Mouse (Mus musculus) ES-E14 (cell line): ENCODE results near the gene Dct. TPM values are rescaled to one million over a fixed set of nuclear protein-coding genes. Genes with fewer than 3 reads are reported as not detected.
A peak's percentile ranks its signal among the peaks of the same experiment; 100 is the strongest.

Source experiments
- DNase-seq: peaks from one replicate; pipeline ENCODE4 v3.0.0-alpha.2; 2013; ENCODE audit warnings: low read depth, low spot score
- H3K27ac ChIP-seq: 2 replicates; pipeline ENCODE4 v1.5.1; 2012; ENCODE audit warnings: low read depth, mild to moderate bottlenecking, low read length, moderate library complexity, mixed read lengths; ENCODE audit not compliant: poor library complexity, insufficient read depth, severe bottlenecking
- H3K36me3 ChIP-seq: 2 replicates; pipeline ENCODE4 v1.6.1; 2012; ENCODE audit warnings: mild to moderate bottlenecking, low read length, moderate library complexity, mixed read lengths; ENCODE audit not compliant: control insufficient read depth, poor library complexity, insufficient read depth, severe bottlenecking
- H3K4me1 ChIP-seq, 2 experiments: fragments of 150-350 bp in 1 of 2; sonication (generic) in 1 of 2; 2 replicates each; pipeline ENCODE4 v1.6.1; 2012; ENCODE audit warnings: low read length in 2 of 2, mild to moderate bottlenecking in 1 of 2, mixed read lengths in 1 of 2; ENCODE audit not compliant: control insufficient read depth in 2 of 2, insufficient read depth in 2 of 2, poor library complexity in 1 of 2
- H3K4me3 ChIP-seq, 2 experiments: fragments of 150-350 bp in 1 of 2; sonication (generic) in 1 of 2; 2 replicates each; pipeline ENCODE4 v1.5.1; 2012; ENCODE audit warnings: low read length in 2 of 2, low read depth in 1 of 2, mild to moderate bottlenecking in 1 of 2, mixed read lengths in 1 of 2; ENCODE audit not compliant: insufficient read depth in 1 of 2, poor library complexity in 1 of 2, severe bottlenecking in 1 of 2
- H3K9ac ChIP-seq: 2 replicates; pipeline ENCODE4 v1.6.1; 2012; ENCODE audit warnings: low read depth, mild to moderate bottlenecking, low read length, mixed read lengths; ENCODE audit not compliant: poor library complexity, insufficient read depth, severe bottlenecking
- H3K9me3 ChIP-seq: fragments of 150-350 bp; sonication (generic); 2 replicates; pipeline ENCODE4 v1.6.1; 2012; ENCODE audit warnings: low read depth, mild to moderate bottlenecking, low read length; ENCODE audit not compliant: control insufficient read depth, insufficient read depth
- CHD2 ChIP-seq: IDR thresholded peaks from 2 replicates; pipeline ENCODE4 v1.6.1; 2014; ENCODE audit warnings: mild to moderate bottlenecking, low read depth, low read length, inconsistent platforms
- HCFC1 ChIP-seq: IDR thresholded peaks from 2 replicates; pipeline ENCODE4 v1.6.1; 2012; ENCODE audit warnings: low read length, inconsistent platforms, borderline replicate concordance; ENCODE audit not compliant: insufficient read depth
- MAFK ChIP-seq: IDR thresholded peaks from 2 replicates; pipeline ENCODE4 v1.6.1; 2014; ENCODE audit warnings: mild to moderate bottlenecking, low read depth, low read length, inconsistent platforms; ENCODE audit not compliant: insufficient read depth
- ZC3H11A ChIP-seq: IDR thresholded peaks from 2 replicates; pipeline ENCODE4 v1.6.1; 2012; ENCODE audit warnings: low read depth, mild to moderate bottlenecking, inconsistent platforms, low read length, borderline replicate concordance
- ZNF384 ChIP-seq: IDR thresholded peaks from 2 replicates; pipeline ENCODE4 v1.6.1; 2012; ENCODE audit warnings: low read depth, low read length, inconsistent platforms
- in situ Hi-C, 2 experiments: fragments of 600-800 bp; cut with MboI; formaldehyde crosslinking; loops; one replicate each; pipeline ENCODE4 v1.15.1; 2025; ENCODE audit warnings: low sequenced_read_pairs in 2 of 2, inconsistent platforms in 1 of 2; ENCODE audit not compliant: unreplicated experiment in 2 of 2
- total RNA-seq: library from RNA; depleted of rRNA; stranded (reverse); fragments of 300-350 nt; gene quantifications from 2 replicates; pipeline ENCODE4 v1.2.3, GENCODE M21; 2012

Gene Dct
- total RNA-seq, 1 experiment: 0.45 TPM

- Histone ChIP-seq H3K27ac (no peak overlapping the region), H3K9me3 (no peaks in the 10 kb centered on the region), H3K4me3 (peak overlapping the region; percentile 71 to 75), H3K9ac (peak overlapping the region; percentile 71), H3K4me1 (peaks cover 2 to 6% of the 10 kb centered on the region in 2 experiments; a peak in 2 of 4 replicates), H3K36me3 (no peaks in the 10 kb centered on the region)
- TF ChIP-seq ZNF384 (no peak), HCFC1 (peak; percentile 52; the same call in 1 of the 2 replicates)
- in situ Hi-C loops: no loop called here
- peak; percentile 86 for DNase-seq
Measured at GRCm38 (mm10) chr14:118089215-118089805, 37.3 kb upstream of the Dct start.

GRCm38 (mm10) chr14:118088437-118089207 lies 36.6 kb upstream of the Dct start:
- TF ChIP-seq CHD2 (no peak), MAFK (no peak), ZNF384 (no peak), ZC3H11A (no peak), HCFC1 (no peak)
- Histone ChIP-seq H3K4me1 (peaks cover 2 to 6% of the 10 kb centered on the region in 2 experiments; a peak in 2 of 4 replicates), H3K9me3 (no peaks in the 10 kb centered on the region), H3K27ac (no peak overlapping the region), H3K9ac (peak overlapping the region; percentile 71), H3K4me3 (peak overlapping the region; percentile 71 to 75), H3K36me3 (no peaks in the 10 kb centered on the region)
- DNase-seq: no peak
- in situ Hi-C loops: no loop called here

- Histone ChIP-seq H3K27ac (no peak overlapping the region), H3K9ac (no peak overlapping the region), H3K36me3 (no peaks in the 10 kb centered on the region), H3K4me1 (peaks cover 2 to 6% of the 10 kb centered on the region in 2 experiments; a peak in 2 of 4 replicates), H3K4me3 (no peak overlapping the region), H3K9me3 (no peaks in the 10 kb centered on the region)
- TF ChIP-seq HCFC1: no peak
- TF ChIP-seq ZNF384: no peak
- TF ChIP-seq MAFK: no peak
- no peak for TF ChIP-seq ZC3H11A
- no peak for TF ChIP-seq CHD2
- in situ Hi-C loops: no loop called here
- no peak for DNase-seq
Measured at GRCm38 (mm10) chr14:118086271-118087035, 34.4 kb upstream of the Dct start.

- Histone ChIP-seq H3K9me3 (no peaks in the 10 kb centered on the region), H3K27ac (no peak overlapping the region), H3K4me3 (no peak overlapping the region), H3K4me1 (peaks cover 1 to 6% of the 10 kb centered on the region in 2 experiments; a peak in 2 of 4 replicates), H3K9ac (no peak overlapping the region), H3K36me3 (no peaks in the 10 kb centered on the region)
- no peak for TF ChIP-seq ZNF384
- TF ChIP-seq CHD2: no peak
- no peak for TF ChIP-seq HCFC1
- no peak for TF ChIP-seq ZC3H11A
- TF ChIP-seq MAFK: no peak
- in situ Hi-C loops: no loop called here
- DNase-seq: no peak
Measured at GRCm38 (mm10) chr14:118083851-118084250, 31.8 kb upstream of the Dct start.
